Mouse (Mus musculus) erythroblast, embryonic 14.5 days (primary cell): ENCODE measurements around the gene Fastk. TPM values are rescaled to one million over a fixed set of nuclear protein-coding genes. Genes with fewer than 3 reads are reported as not detected.

Experiments
- H3K27me3 ChIP-seq: 2 replicates; pipeline ENCODE4 v1.6.1; 2012; ENCODE audit warnings: inconsistent platforms; ENCODE audit not compliant: control insufficient read depth
- H3K36me3 ChIP-seq: 2 replicates; pipeline ENCODE4 v1.6.1; 2012; ENCODE audit warnings: mild to moderate bottlenecking, inconsistent platforms; ENCODE audit not compliant: control insufficient read depth
- H3K4me1 ChIP-seq: 2 replicates; pipeline ENCODE4 v1.6.1; 2012; ENCODE audit warnings: inconsistent platforms; ENCODE audit not compliant: control insufficient read depth
- H3K4me3 ChIP-seq: replicated peaks from 2 replicates; pipeline ENCODE3; 2012; ENCODE audit warnings: moderate library complexity, mild to moderate bottlenecking, inconsistent platforms
- H3K9me3 ChIP-seq: 2 replicates; pipeline ENCODE4 v1.6.1; 2012; ENCODE audit warnings: low read length, inconsistent platforms, mixed read lengths; ENCODE audit not compliant: control insufficient read depth
- GATA1 ChIP-seq: IDR thresholded peaks from 2 replicates; pipeline ENCODE4 v1.6.1; 2012; ENCODE audit warnings: low read length, inconsistent platforms, mixed read lengths
- TAL1 ChIP-seq: IDR thresholded peaks from 3 replicates; pipeline ENCODE4 v1.6.1; 2012; ENCODE audit warnings: low read length, inconsistent platforms, mixed read lengths
- polyA plus RNA-seq: library from polyadenylated mRNA; stranded (reverse); fragments of >175 nt; gene quantifications from 2 replicates; pipeline ENCODE4 v1.2.3, GENCODE M21; 2012

Fastk gene
- polyA plus RNA-seq, 1 experiment = 33.8 TPM

- TF ChIP-seq TAL1 = no peak
- TF ChIP-seq GATA1 = no peak
- no peaks in the 10 kb centered on the region for H3K9me3 ChIP-seq
- peaks cover 26% of the 10 kb centered on the region for H3K27me3 ChIP-seq
- peak overlapping the region; percentile 83 for H3K4me3 ChIP-seq
- peaks cover 56% of the 10 kb centered on the region for H3K4me1 ChIP-seq
- peaks cover 24% of the 10 kb centered on the region for H3K36me3 ChIP-seq
Measured at GRCm38 (mm10) chr5:24426556-24427284, 18.4 kb downstream of the Fastk start.

DNA sequence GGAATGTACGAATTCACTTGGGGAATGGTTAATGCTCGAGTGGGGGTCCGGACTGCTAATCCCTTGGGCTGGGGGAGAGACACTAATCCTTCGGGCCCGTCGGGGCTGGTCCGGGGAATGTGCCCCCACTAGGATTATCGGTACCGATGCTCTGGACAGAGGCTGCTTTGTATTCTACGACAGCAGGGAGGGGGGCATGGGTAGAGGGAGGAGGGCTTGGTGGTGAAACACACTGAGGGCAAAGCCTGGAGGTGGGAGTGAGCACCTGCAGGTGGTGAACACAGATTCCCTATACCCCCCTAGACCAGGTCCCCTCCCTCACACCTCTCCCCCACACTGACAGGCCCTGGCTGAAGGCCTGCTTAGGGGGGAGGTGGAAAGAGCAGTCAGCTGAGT is 19.1 kb downstream of the Fastk start:
- Histone ChIP-seq H3K4me3 (peak overlapping the region; percentile 83), H3K9me3 (no peaks in the 10 kb centered on the region), H3K36me3 (peaks cover 17% of the 10 kb centered on the region), H3K4me1 (peaks cover 56% of the 10 kb centered on the region), H3K27me3 (peaks cover 26% of the 10 kb centered on the region)
- TF ChIP-seq TAL1 (no peak), GATA1 (no peak)

DNA sequence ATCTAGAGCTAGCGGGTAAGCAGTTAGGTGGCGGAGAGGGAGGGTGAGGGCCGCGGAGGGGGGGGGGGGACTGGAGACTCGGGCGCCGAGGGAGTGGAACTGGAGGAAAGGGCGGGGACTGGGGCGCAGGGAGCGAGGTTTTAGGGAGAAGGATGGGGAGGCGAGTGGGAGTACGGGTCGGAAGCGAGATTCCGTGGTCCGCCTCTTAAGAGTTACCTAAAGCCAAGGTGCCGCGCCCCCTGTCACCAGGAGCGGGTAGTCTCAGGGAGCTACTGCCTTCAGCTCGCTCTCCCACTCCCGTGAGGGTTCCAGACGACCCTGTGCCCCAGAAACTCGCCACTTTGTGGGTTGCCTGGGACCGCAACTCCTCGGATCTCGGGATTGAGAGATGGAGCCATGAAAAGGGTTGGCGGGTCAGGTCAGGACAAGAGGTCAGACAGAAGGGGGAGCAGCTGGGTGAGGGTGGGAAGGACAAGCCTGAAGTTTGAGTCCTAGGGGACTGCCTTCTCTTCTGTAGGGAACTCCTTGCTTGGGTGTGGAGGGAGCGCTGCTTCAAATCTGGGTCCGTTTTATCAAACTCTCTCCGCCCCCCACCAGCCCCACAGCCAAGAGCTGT is 19.6 kb downstream of the Fastk start:
- Histone ChIP-seq H3K4me1 (peaks cover 56% of the 10 kb centered on the region), H3K27me3 (peaks cover 26% of the 10 kb centered on the region), H3K4me3 (peak overlapping the region; percentile 83), H3K9me3 (no peaks in the 10 kb centered on the region), H3K36me3 (peaks cover 12% of the 10 kb centered on the region)
- TF ChIP-seq TAL1 (no peak), GATA1 (no peak)

DNA sequence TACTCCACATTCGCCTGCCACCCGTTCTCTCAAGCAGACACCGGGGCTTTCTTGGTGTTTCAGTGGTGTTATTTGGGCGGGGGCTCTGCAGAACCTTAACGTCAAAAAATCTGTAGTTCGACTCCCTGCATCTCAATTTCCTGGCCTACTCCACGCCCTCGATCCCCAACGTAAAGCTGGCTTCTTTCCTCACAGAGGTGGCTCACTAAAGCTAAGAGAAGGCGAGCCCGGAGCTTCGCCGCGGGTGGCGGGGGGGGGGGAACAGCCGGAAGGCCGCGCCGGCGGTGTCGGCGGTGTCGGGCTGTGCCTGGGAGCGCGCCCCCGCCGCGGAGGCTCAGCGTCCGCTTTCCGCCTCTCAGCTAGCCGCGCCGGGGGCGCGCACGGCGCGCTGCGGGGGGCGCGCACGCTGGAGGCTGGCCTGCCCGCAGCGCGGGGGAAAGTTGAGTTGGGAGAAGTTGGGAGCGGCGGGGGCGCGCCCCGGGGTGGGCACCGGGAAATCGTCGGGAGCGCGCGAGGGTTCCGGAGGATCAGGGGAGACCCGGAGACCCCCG is 20.2 kb downstream of the Fastk start:
- Histone ChIP-seq H3K4me1 (peaks cover 56% of the 10 kb centered on the region), H3K4me3 (peak overlapping the region; percentile 83), H3K27me3 (peaks cover 26% of the 10 kb centered on the region), H3K9me3 (no peaks in the 10 kb centered on the region), H3K36me3 (peaks cover 11% of the 10 kb centered on the region)
- TF ChIP-seq GATA1 (no peak), TAL1 (no peak)

- Histone ChIP-seq H3K4me1 (peaks cover 56% of the 10 kb centered on the region), H3K27me3 (peaks cover 26% of the 10 kb centered on the region)
- TF ChIP-seq GATA1 = no peak
- TF ChIP-seq TAL1 = no peak
Measured at GRCm38 (mm10) chr5:24424004-24424781, 20.9 kb downstream of the Fastk start.

DNA sequence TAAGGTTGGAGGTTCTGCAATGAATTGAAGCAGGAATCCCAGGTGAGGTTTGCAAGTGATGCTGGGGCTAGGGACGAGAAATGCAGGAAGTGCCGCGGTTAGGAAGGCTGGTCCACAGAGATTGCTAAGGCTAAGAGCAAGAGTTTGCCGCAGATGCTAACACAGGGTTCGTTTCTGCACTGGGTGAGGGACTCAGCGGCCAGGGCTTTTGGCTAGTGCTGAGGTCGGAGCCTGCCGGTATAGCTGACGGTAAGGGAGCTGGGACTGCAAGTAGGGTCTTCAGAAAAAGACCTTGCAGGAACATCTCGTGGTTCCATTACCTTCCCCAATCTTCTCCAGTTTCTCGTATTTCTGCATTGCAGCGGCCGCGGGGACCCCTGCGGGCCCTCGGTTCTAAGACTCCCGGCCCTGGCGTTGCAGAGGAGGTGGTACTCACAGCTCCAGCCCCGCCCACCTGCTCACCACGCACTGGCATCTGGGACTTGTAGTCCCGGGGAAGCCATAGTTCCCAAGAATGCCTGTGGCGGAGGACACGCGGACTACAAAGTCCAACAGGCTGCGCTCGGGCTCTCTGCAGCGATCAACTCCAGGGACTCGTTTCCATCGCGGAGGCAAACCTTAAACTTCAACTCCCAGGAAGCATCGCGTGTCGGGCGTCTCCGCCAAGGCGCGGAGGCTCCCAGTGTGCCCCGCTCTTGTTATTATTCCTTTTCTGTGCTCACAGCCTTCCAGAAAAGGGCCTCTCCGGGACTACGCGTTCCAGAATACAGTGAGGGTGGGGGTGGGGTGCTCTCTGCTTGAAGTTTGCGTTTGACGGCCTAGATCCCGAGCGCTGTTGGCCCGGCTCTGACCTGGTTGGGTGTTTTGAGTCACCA is 21.7 kb downstream of the Fastk start, which contains the start of the genes Cdk5 and Slc4a2:
Cdk5 (minus strand) TSS at position 402 of the 875 bp plus-strand sequence.
Slc4a2 (plus strand) TSS at position 709 of the 875 bp plus-strand sequence.
- TF ChIP-seq GATA1 (no peak), TAL1 (no peak)
- peak within 1 kb of the TSS; percentile 83 for H3K4me3 ChIP-seq
- peaks cover 55% of the 10 kb centered on the region for H3K4me1 ChIP-seq
- peaks cover 25% of the 10 kb centered on the region for H3K27me3 ChIP-seq
- peaks cover 12% of the 10 kb centered on the region for H3K36me3 ChIP-seq
- H3K9me3 ChIP-seq = no peaks in the 10 kb centered on the region

More at GRCm38 (mm10) chr5:24424004-24424781, 20.9 kb downstream of the Fastk start:
- H3K36me3 ChIP-seq = peaks cover 11% of the 10 kb centered on the region
- H3K9me3 ChIP-seq = no peaks in the 10 kb centered on the region
- peak overlapping the region; percentile 83 for H3K4me3 ChIP-seq

- H3K36me3 ChIP-seq = peaks cover 12% of the 10 kb centered on the region
Measured at GRCm38 (mm10) chr5:24420381-24420780, 24.7 kb downstream of the Fastk start.

DNA sequence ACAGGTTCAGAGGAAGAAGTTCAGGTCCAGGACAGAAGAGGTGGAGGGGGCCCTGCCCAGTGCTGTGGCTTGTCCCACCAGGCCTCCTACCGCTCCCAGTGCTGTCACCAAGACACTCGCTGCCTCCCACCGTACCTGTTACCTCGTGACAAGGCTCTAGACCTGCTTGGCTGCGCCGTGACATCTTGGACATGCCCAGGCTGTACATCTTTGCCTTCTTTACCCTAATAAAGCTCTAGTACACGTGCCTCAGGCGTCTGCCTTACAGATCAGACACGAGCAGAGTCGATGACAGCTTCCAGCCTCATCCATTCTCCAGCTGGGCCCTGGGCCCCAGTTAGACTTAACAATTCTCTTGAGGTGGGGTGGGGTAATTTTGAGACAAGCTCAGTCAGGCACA is 27.5 kb downstream of the Fastk start:
- H3K4me3 ChIP-seq = no peak overlapping the region
- TF ChIP-seq GATA1 (no peak), TAL1 (no peak)
- H3K27me3 ChIP-seq = peaks cover 16% of the 10 kb centered on the region
- H3K9me3 ChIP-seq = no peaks in the 10 kb centered on the region
- H3K4me1 ChIP-seq = peaks cover 6% of the 10 kb centered on the region
- peaks cover 12% of the 10 kb centered on the region for H3K36me3 ChIP-seq

More at GRCm38 (mm10) chr5:24420381-24420780, 24.7 kb downstream of the Fastk start:
- Histone ChIP-seq H3K9me3 (no peaks in the 10 kb centered on the region), H3K27me3 (peaks cover 3% of the 10 kb centered on the region; the same call in 1 of the 2 replicates), H3K4me3 (no peak overlapping the region), H3K4me1 (peaks cover 30% of the 10 kb centered on the region)
- TF ChIP-seq TAL1 = no peak
- no peak for TF ChIP-seq GATA1
